Mouse (Mus musculus) heart, embryonic 15.5 days (tissue): Measurements from ENCODE around the gene Saxo1. TPM values are rescaled to one million over a fixed set of nuclear protein-coding genes. Genes with fewer than 3 reads are reported as not detected.

Experiments used
- ATAC-seq: fragments of 200-750 bp; cut with Nextera tagmentation; replicated peaks from 2 replicates; pipeline ENCODE4 v1.8.0; 2017; ENCODE audit warnings: low read depth, moderate TSS enrichment; ENCODE audit not compliant: insufficient number of reproducible peaks, insufficient read depth, low FRiP score
- H3K27ac ChIP-seq: fragments of 300-500 bp; sonication (generic); 2 replicates; pipeline ENCODE4 v1.5.1; 2015; ENCODE audit warnings: mild to moderate bottlenecking, inconsistent platforms
- H3K27me3 ChIP-seq: fragments of 300-500 bp; sonication (generic); 2 replicates; pipeline ENCODE4 v1.6.1; 2015; ENCODE audit warnings: inconsistent platforms
- H3K36me3 ChIP-seq: fragments of 300-500 bp; sonication (generic); 2 replicates; pipeline ENCODE4 v1.6.1; 2015; ENCODE audit warnings: mild to moderate bottlenecking, inconsistent platforms
- H3K4me1 ChIP-seq: fragments of 300-500 bp; sonication (generic); replicated peaks from 2 replicates; pipeline ENCODE4 v1.6.1; 2015; ENCODE audit warnings: inconsistent platforms
- H3K4me2 ChIP-seq: fragments of 300-500 bp; sonication (generic); 2 replicates; pipeline ENCODE4 v1.6.1; 2015; ENCODE audit warnings: inconsistent platforms, mild to moderate bottlenecking, moderate library complexity
- H3K4me3 ChIP-seq: fragments of 300-500 bp; sonication (generic); 2 replicates; pipeline ENCODE4 v1.5.1; 2015; ENCODE audit warnings: mild to moderate bottlenecking, inconsistent platforms
- H3K9ac ChIP-seq: fragments of 300-500 bp; sonication (generic); 2 replicates; pipeline ENCODE4 v1.6.1; 2015; ENCODE audit warnings: mild to moderate bottlenecking, inconsistent platforms
- H3K9me3 ChIP-seq: fragments of 300-500 bp; sonication (generic); replicated peaks from 2 replicates; pipeline ENCODE4 v1.6.1; 2016; ENCODE audit warnings: inconsistent platforms
- WGBS: fragments of 180-500 bp; shearing (Covaris S2); methylation state at CpG from one replicate; pipeline ENCODE4 v1.1.7; 2015; ENCODE audit warnings: mixed read lengths; 5-methylcytosine and 5-hydroxymethylcytosine counted together
- polyA plus RNA-seq: library from polyadenylated mRNA; unstranded; fragments of >200 nt; fragmentation: Nextera tagmentation; extraction: Ambion mirVana; gene quantifications from 2 replicates; pipeline ENCODE4 v1.2.1, GENCODE M21; 2015

The Saxo1 gene
- polyA plus RNA-seq, 1 experiment from 2014 or later = 0.15 TPM

DNA sequence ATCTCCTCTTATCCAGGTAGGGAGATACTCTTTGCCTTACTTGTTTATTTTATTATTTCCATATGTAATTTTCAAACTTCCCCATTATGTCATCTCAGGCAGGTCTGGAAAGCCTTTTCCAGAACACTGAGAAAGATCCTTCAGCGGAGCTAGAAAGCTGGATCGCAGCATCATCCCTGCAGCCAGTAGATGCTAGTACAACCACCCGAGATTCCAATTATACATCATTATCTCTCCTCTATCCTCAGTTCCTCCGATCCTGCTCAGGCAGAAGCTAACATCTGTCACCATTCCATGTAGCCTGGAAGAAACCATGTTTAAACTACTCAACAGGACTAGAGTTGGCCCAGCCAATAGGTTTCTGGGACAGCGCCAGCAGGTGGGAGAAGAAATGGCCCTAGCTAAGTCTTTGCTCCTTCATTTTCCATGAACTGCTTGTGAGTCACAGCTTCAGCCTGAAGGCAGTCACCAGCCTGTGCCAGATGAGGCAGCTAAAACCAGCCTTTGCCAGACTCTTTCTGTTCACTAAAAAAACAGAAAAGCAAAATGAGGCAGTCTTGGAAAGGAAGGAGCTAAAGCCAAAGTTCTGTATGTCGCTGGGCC is 75.0 kb downstream of the Saxo1 start:
- no peak overlapping the region for H3K9ac ChIP-seq
- H3K4me1 ChIP-seq = no peaks in the 10 kb centered on the region
- H3K36me3 ChIP-seq = no peaks in the 10 kb centered on the region
- no peak overlapping the region for H3K4me2 ChIP-seq
- no peak overlapping the region for H3K4me3 ChIP-seq
- H3K27ac ChIP-seq = no peak overlapping the region
- no peak for ATAC-seq
- no peaks in the 10 kb centered on the region for H3K9me3 ChIP-seq
- WGBS = 76% methylated on average over 6 of the region's 6 CpGs
- no peaks in the 10 kb centered on the region for H3K27me3 ChIP-seq

DNA sequence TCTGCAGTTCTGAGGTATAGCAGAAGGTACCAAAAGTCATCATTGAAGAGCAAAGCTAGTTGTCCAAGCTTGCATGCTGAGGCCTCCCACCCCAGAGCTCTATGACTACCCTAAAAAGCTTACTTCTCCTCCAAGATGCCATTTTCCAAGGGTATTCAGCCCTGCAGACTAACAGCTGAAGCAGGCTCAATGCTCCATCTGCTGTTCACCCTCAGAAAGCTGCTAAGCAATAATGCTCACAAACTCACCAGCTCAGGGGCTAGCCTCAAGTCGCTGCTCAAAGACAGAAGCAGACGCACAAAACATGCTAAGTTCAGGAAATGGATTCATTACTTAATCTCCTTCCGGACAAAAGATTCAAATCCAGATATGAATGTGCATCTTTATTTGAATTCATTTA is 77.2 kb downstream of the Saxo1 start:
- no peak overlapping the region for H3K4me2 ChIP-seq
- no peak overlapping the region for H3K27ac ChIP-seq
- WGBS = 66% methylated on average over 3 of the region's 3 CpGs
- no peak for ATAC-seq
- H3K9ac ChIP-seq = no peak overlapping the region
- no peak overlapping the region for H3K4me3 ChIP-seq
- H3K4me1 ChIP-seq = no peaks in the 10 kb centered on the region
- no peaks in the 10 kb centered on the region for H3K36me3 ChIP-seq
- no peaks in the 10 kb centered on the region for H3K9me3 ChIP-seq
- no peaks in the 10 kb centered on the region for H3K27me3 ChIP-seq

DNA sequence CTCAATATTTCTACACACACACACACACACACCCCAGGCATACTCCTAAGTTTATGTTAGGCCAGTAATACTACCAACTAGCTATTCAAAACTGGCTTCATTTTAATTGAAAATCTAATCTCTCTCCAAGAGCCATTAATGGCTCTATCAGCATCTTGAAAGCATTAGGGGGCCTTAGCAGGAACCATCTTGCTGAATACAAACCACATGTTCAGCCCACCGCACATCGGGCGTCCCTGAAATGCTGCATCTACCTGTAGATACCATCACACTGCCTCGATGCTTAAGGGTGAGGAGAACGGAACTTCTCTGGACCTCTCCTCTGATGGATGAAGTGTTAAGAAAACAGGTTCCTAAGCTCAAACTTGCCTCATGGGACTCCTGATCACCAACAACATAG is 93.3 kb downstream of the Saxo1 start:
- no peak for ATAC-seq
- H3K27ac ChIP-seq = no peak overlapping the region
- no peaks in the 10 kb centered on the region for H3K4me1 ChIP-seq
- WGBS = 89% methylated on average over 5 of the region's 5 CpGs
- H3K36me3 ChIP-seq = no peaks in the 10 kb centered on the region
- no peaks in the 10 kb centered on the region for H3K9me3 ChIP-seq
- no peak overlapping the region for H3K4me3 ChIP-seq
- no peaks in the 10 kb centered on the region for H3K27me3 ChIP-seq
- H3K9ac ChIP-seq = no peak overlapping the region
- no peak overlapping the region for H3K4me2 ChIP-seq

DNA sequence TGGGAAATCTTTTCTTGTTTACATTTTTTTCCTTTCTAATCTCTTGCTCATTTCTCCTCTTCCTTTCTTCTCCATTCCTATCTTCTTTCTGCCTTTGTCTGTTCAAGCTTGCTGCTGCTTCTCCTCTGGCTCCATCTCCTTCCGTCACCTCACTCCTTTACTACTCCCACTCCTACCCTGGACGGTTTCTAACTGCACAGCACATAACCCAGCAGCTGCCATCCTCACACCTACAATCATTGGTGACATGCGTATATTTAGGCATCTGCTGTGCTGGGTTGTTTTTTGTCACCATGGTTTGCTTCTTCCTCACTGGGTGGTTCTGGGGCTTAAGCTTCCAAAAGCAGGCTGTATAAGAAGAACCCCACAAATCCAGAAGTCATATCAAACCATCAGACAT is 107.7 kb downstream of the Saxo1 start:
- H3K9ac ChIP-seq = no peak overlapping the region
- H3K27ac ChIP-seq = no peak overlapping the region
- H3K36me3 ChIP-seq = no peaks in the 10 kb centered on the region
- no peaks in the 10 kb centered on the region for H3K4me1 ChIP-seq
- WGBS = 72% methylated on average over 3 of the region's 3 CpGs
- H3K4me2 ChIP-seq = no peak overlapping the region
- ATAC-seq = no peak
- no peak overlapping the region for H3K4me3 ChIP-seq
- H3K9me3 ChIP-seq = no peaks in the 10 kb centered on the region
- no peaks in the 10 kb centered on the region for H3K27me3 ChIP-seq

DNA sequence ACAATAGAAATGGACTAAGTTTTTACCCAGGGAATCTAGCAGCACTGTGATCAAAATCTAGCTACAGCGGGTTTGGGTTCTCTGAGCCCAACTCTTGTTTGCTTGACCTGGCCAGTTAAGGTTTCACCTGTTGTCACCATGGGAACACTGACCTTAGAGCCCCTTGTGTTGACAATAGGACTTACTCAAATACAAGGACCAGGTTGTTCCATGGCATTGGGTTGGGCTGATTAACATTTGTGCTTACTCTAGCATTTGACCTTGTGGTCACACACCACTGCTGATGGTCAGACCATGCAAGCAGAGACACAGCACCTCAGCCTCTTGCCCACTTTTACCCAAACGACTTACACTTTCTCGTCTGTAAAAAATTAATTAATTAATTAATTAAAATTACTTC is 121.8 kb downstream of the Saxo1 start:
- H3K9ac ChIP-seq = no peak overlapping the region
- no peaks in the 10 kb centered on the region for H3K9me3 ChIP-seq
- WGBS = 92% methylated on average over 3 of the region's 3 CpGs
- H3K4me1 ChIP-seq = no peaks in the 10 kb centered on the region
- H3K27me3 ChIP-seq = no peaks in the 10 kb centered on the region
- H3K36me3 ChIP-seq = no peaks in the 10 kb centered on the region
- no peak overlapping the region for H3K27ac ChIP-seq
- H3K4me2 ChIP-seq = no peak overlapping the region
- ATAC-seq = no peak
- H3K4me3 ChIP-seq = no peak overlapping the region

DNA sequence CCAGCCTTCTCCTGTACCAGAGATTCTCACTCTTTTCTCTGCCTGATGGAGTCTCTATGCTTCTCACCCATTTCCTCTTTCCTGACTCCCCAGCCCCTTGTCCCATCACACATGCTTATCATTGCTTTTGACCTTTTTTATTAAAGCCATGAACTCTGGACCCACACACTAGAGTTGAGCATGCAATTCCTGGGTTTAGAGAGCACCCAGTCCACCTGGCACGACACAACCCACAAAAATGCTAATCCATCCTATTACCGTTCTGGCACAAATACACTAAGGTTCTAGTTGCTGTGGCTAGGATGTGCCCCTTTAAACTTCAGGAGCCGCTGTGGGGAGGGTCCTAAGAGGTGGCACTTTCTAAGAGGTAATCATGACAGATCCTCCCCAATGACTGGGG is 122.5 kb downstream of the Saxo1 start:
- no peak for ATAC-seq
- 88% methylated on average over 3 of the region's 3 CpGs for WGBS
- Histone ChIP-seq H3K4me1 (no peaks in the 10 kb centered on the region), H3K27me3 (no peaks in the 10 kb centered on the region), H3K36me3 (no peaks in the 10 kb centered on the region), H3K4me2 (no peak overlapping the region), H3K27ac (no peak overlapping the region), H3K9me3 (no peaks in the 10 kb centered on the region), H3K4me3 (no peak overlapping the region), H3K9ac (no peak overlapping the region)

DNA sequence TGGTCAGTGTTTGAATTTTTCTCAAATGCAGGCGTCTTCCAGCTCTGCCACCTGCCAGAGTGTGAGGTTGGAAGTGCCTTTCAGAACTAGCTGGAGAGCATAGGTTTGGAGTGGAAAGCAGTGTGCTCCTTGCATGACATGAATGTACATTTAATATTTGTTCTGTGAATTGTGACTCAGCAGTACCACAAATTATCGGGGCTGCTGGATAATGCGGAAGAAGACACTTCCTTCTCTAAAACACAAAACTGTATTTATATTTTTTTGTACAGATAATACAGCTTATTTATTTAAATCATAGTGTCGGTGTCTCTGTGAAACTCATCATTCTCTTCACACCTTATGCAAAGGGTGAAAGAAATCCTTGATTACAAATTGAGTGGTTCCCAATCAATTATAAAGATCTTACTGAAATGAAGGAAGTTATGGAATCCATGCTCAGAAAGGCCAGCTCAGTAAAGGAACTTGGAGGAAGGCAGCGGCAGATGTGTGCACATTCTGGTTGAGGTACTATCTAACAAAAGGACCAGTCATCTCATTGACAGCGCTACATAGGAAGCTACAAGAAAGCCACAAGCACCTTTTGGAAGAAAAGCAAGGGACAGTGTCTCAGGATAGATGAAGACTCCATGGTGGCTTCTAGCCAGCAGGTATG is 129.9 kb downstream of the Saxo1 start:
- 88% methylated on average over 6 of the region's 6 CpGs for WGBS
- H3K4me2 ChIP-seq = no peak overlapping the region
- H3K27ac ChIP-seq = no peak overlapping the region
- H3K27me3 ChIP-seq = no peaks in the 10 kb centered on the region
- no peaks in the 10 kb centered on the region for H3K9me3 ChIP-seq
- no peak overlapping the region for H3K4me3 ChIP-seq
- no peak overlapping the region for H3K9ac ChIP-seq
- peaks cover 11% of the 10 kb centered on the region for H3K4me1 ChIP-seq
- no peak for ATAC-seq
- no peaks in the 10 kb centered on the region for H3K36me3 ChIP-seq

DNA sequence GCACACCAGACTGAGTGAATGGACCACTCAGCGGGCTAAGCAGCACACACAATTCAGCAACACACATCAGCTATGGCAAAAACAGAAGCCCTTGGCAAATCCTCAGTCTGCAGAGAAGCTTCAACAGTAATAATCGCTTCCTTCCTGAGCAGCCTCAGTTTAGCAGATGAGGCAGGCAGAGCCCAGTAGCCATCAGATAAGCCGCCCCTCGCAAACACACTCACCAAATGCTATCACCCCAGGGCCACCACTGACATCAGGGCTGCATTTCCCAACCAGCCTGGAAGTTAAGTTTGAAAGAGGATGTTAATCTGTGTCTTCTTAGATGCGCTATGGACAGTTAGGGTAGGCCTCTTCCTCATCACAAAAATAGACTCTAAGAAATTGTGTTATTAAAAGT is 130.8 kb downstream of the Saxo1 start:
- H3K27me3 ChIP-seq = no peaks in the 10 kb centered on the region
- no peak overlapping the region for H3K27ac ChIP-seq
- H3K9ac ChIP-seq = no peak overlapping the region
- H3K4me2 ChIP-seq = no peak overlapping the region
- peaks cover 11% of the 10 kb centered on the region for H3K4me1 ChIP-seq
- no peak for ATAC-seq
- H3K9me3 ChIP-seq = no peaks in the 10 kb centered on the region
- H3K36me3 ChIP-seq = no peaks in the 10 kb centered on the region
- H3K4me3 ChIP-seq = no peak overlapping the region
- WGBS = 69% methylated on average over 5 of the region's 5 CpGs

DNA sequence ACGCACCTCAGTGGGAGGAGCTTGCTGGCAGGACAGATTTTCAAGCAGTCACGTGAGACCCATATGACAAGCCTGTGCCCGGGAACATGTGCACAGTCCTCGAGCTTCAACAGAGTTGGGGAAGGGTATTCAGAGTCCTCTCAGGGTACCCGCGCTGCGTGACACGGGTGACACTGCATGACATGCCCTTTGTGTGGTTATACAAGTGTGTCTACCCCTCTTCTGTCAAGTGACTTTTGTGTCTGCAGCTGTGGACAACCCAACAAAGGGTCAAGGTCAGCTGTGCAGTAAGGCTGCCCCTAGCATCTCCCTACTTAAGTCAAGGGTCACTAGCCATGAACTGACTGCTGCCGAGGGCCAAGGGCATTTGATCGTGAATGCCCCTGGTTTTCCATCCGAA is 131.6 kb downstream of the Saxo1 start:
- Histone ChIP-seq H3K4me3 (no peak overlapping the region), H3K4me2 (no peak overlapping the region), H3K9ac (no peak overlapping the region), H3K4me1 (peaks cover 11% of the 10 kb centered on the region), H3K9me3 (no peaks in the 10 kb centered on the region), H3K27me3 (no peaks in the 10 kb centered on the region), H3K36me3 (no peaks in the 10 kb centered on the region), H3K27ac (no peak overlapping the region)
- no peak for ATAC-seq
- WGBS = 91% methylated on average over 11 of the region's 11 CpGs

DNA sequence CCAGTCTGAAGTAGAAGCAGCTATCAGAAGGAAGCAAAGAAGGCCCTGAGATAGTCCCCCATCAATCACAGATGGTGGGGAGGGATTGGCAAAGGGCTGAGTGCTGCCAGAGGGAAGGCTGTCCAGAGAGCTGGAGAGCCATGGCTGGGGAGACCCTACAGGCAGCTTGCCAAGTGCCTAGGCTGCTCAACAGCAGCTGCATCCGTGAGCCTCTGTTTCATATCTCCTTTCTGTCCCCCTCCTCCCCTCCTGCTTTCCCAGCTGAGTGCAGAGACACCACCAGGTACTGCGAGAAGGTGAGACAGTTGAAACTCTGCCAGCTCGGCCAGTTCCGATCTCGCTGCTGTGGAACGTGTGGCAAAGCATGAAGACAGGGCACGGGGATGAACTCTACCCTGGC is 132.5 kb downstream of the Saxo1 start:
- Histone ChIP-seq H3K27ac (no peak overlapping the region), H3K4me3 (no peak overlapping the region), H3K9ac (no peak overlapping the region), H3K4me1 (peaks cover 11% of the 10 kb centered on the region), H3K36me3 (no peaks in the 10 kb centered on the region), H3K4me2 (peak overlapping the region; percentile 29), H3K9me3 (no peaks in the 10 kb centered on the region), H3K27me3 (no peaks in the 10 kb centered on the region)
- no peak for ATAC-seq
- WGBS = 31% methylated on average over 7 of the region's 7 CpGs

DNA sequence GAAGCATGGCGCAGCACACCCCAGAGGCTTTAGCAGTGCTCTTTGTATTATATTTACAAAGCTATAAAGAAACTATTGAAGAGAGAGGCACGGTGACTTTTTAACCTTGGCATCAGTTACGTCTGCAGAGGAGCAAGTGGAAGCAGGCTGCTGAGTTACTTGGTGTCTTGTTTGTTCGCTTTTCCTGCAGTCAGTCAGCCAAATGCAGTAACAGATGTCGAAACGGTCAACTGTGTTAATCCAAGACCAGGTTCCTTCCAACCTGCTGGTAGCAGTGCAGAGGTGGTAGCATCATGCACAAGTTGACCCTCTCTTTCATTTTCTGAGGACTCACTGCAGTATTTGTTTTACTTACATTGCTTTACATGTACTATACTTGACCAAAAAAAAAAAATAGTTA is 135.5 kb downstream of the Saxo1 start:
- Histone ChIP-seq H3K9ac (no peak overlapping the region), H3K36me3 (no peaks in the 10 kb centered on the region), H3K4me2 (no peak overlapping the region), H3K4me3 (no peak overlapping the region), H3K4me1 (peaks cover 11% of the 10 kb centered on the region), H3K9me3 (no peaks in the 10 kb centered on the region), H3K27ac (no peak overlapping the region), H3K27me3 (no peaks in the 10 kb centered on the region)
- no peak for ATAC-seq
- 79% methylated on average over 6 of the region's 6 CpGs for WGBS

DNA sequence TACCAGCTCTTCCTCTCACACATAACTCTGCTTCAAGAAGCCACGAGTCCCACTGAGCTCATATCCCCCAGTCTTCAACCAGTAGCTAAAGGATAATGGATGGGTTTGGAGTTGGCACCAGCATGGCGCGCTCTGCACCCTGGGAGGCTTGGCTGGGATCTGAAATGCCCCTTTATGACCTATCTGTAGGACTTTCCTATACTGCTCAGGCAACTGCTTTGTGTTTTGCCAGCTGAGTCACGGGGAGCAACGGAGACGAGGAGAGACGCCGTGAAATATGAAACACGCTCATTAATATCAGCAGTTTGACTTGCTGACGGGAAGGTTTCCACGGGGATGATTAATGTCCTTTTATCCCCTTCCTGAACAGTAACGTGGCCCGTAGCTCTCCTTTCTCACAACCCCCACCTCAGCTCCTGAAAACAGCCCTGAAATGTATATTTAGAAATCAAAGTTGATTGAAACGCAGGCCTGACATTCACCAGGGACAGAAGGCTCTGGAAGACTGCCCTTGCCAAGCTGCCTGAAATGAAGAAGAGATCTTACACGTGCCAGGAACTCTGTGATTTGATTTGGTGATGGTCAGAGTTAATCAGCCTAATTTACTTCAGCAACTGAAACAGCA is 141.6 kb downstream of the Saxo1 start:
- H3K4me2 ChIP-seq = no peak overlapping the region
- no peak; the same call in 1 of the 2 replicates for ATAC-seq
- no peaks in the 10 kb centered on the region for H3K9me3 ChIP-seq
- no peak overlapping the region for H3K9ac ChIP-seq
- peaks cover 8% of the 10 kb centered on the region; the same call in 1 of the 2 replicates for H3K4me1 ChIP-seq
- no peaks in the 10 kb centered on the region for H3K36me3 ChIP-seq
- 42% methylated on average over 15 of the region's 15 CpGs for WGBS
- H3K27ac ChIP-seq = 0 out of 2 replicates have a peak overlapping the region, but pooled peaks have one; percentile 11
- H3K4me3 ChIP-seq = no peak overlapping the region
- H3K27me3 ChIP-seq = no peaks in the 10 kb centered on the region
